Mouse (Mus musculus): ENCODE data around the gene Gnai3. TPM values are rescaled to one million over a fixed set of nuclear protein-coding genes. Genes with fewer than 3 reads are reported as not detected.

Gene Gnai3
- polyA plus RNA-seq, 1 experiment from 2014 or later = 108 TPM

DNA sequence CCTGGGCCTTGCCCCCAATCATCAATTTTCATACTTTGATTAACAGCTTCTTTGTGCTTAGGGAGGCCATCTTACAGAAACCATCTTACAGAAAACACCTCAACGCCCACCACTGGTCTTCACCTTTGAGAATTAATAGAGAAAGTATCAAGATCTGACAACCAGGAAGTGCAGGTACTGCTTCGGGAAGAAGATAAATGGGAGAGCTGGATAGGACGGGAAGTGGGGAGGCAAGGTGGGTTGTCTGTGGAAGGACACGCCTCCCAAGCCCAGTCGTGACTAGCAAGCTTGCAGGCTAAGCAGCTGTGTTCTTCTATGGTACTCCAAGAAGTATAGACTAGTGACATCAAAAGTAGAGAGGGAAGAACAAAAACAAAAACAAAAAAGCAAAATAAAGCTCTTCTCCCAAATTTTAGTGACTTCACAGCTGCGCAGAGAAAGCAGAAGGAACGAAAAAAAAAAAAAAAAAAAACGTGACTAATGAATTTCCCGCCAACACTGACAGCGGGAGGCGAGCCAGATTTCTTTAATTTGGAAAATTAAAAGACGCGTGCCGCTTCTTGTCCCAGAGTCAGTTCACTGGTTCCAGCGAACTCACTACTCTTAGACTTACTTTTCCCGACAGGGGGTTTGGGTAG, 39.6 kb upstream of the Gnai3 start:
- no peak overlapping the region for H3K27ac ChIP-seq (ENCODE audit: low read depth, low read length)
- peak overlapping the region; percentile 70 for H3K4me3 ChIP-seq (ENCODE audit: low read depth, low read length)
- peak overlapping the region; percentile 85 for H3K9ac ChIP-seq (replicated peaks; ENCODE audit: low read depth, low read length)
- H3K9me3 ChIP-seq (ENCODE audit: control insufficient read depth, low read length) = no peaks in the 10 kb centered on the region
- peak overlapping the region; percentile 83 for H3K4me2 ChIP-seq (ENCODE audit: low read depth, low read length)
- H3K36me3 ChIP-seq (ENCODE audit: control insufficient read depth, insufficient read depth, low read length) = no peaks in the 10 kb centered on the region
- no peak for ATAC-seq (ENCODE audit: low read depth)
- 0 out of 2 replicates have a peak, but pooled peaks cover 3% of the 10 kb centered on the region for H3K27me3 ChIP-seq (ENCODE audit: control insufficient read depth, insufficient read depth, low read length)
- WGBS = 4% methylated on average over 16 of the region's 16 CpGs
- peaks cover 17% of the 10 kb centered on the region for H3K4me1 ChIP-seq (ENCODE audit: control insufficient read depth, insufficient read depth, low read length)

DNA sequence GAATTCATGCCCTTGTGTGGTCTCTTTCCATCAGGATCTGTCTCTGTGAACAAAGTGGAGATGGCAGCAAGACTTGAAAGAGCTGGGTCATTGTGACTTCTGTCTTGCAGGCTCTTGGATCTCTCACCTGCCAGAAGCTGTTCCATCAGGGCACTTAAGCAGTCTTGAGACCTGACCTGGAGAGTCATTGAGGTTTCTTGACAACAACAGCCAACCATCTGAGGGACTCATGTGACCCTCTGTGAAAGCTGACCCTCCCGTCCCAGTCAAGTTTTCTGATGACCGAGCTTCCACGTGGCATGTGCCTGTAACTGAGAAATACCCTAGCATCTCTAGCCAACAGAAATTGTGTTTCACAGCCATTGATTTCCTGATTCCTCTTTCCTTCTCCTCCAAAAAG, 38.8 kb upstream of the Gnai3 start:
- H3K4me3 ChIP-seq (ENCODE audit: low read depth, low read length) = no peak overlapping the region
- peaks cover 14% of the 10 kb centered on the region for H3K4me1 ChIP-seq (ENCODE audit: control insufficient read depth, insufficient read depth, low read length)
- H3K4me2 ChIP-seq (ENCODE audit: low read depth, low read length) = no peak overlapping the region
- H3K9me3 ChIP-seq (ENCODE audit: control insufficient read depth, low read length) = no peaks in the 10 kb centered on the region
- H3K27ac ChIP-seq (ENCODE audit: low read depth, low read length) = no peak overlapping the region
- H3K9ac ChIP-seq (replicated peaks; ENCODE audit: low read depth, low read length) = no peak overlapping the region
- 0 out of 2 replicates have a peak, but pooled peaks cover 3% of the 10 kb centered on the region for H3K27me3 ChIP-seq (ENCODE audit: control insufficient read depth, insufficient read depth, low read length)
- 81% methylated on average over 3 of the region's 3 CpGs for WGBS
- no peak for ATAC-seq (ENCODE audit: low read depth)
- no peaks in the 10 kb centered on the region for H3K36me3 ChIP-seq (ENCODE audit: control insufficient read depth, insufficient read depth, low read length)

DNA sequence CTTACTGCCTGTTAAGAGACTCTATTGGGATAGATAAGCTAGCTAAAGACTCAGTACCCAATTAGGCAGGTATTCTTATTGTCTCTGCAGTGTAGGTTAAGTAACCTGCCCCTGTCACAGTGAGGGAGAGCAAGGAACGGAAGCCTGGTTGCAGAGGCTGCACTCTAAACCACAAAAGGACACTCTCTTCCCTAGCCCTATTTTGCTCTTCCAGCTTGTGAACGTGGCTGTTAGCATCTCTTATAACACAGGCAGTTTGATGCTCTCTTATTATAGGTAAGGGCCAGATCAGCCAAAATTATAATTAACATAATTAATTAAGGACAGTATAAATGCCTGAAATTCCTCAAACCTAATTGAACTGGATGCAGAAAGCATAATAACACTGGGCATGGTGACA, 34.6 kb upstream of the Gnai3 start:
- WGBS = 38% methylated on average over 2 of the region's 2 CpGs
- H3K27ac ChIP-seq (ENCODE audit: low read depth, low read length) = no peak overlapping the region
- no peak overlapping the region for H3K4me3 ChIP-seq (ENCODE audit: low read depth, low read length)
- H3K27me3 ChIP-seq (ENCODE audit: control insufficient read depth, insufficient read depth, low read length) = no peaks in the 10 kb centered on the region
- no peak overlapping the region for H3K4me2 ChIP-seq (ENCODE audit: low read depth, low read length)
- H3K9ac ChIP-seq (replicated peaks; ENCODE audit: low read depth, low read length) = no peak overlapping the region
- H3K9me3 ChIP-seq (ENCODE audit: control insufficient read depth, low read length) = no peaks in the 10 kb centered on the region
- no peak for ATAC-seq (ENCODE audit: low read depth)
- H3K4me1 ChIP-seq (ENCODE audit: control insufficient read depth, insufficient read depth, low read length) = peaks cover 1% of the 10 kb centered on the region; the same call in 1 of the 2 replicates
- no peaks in the 10 kb centered on the region for H3K36me3 ChIP-seq (ENCODE audit: control insufficient read depth, insufficient read depth, low read length)

DNA sequence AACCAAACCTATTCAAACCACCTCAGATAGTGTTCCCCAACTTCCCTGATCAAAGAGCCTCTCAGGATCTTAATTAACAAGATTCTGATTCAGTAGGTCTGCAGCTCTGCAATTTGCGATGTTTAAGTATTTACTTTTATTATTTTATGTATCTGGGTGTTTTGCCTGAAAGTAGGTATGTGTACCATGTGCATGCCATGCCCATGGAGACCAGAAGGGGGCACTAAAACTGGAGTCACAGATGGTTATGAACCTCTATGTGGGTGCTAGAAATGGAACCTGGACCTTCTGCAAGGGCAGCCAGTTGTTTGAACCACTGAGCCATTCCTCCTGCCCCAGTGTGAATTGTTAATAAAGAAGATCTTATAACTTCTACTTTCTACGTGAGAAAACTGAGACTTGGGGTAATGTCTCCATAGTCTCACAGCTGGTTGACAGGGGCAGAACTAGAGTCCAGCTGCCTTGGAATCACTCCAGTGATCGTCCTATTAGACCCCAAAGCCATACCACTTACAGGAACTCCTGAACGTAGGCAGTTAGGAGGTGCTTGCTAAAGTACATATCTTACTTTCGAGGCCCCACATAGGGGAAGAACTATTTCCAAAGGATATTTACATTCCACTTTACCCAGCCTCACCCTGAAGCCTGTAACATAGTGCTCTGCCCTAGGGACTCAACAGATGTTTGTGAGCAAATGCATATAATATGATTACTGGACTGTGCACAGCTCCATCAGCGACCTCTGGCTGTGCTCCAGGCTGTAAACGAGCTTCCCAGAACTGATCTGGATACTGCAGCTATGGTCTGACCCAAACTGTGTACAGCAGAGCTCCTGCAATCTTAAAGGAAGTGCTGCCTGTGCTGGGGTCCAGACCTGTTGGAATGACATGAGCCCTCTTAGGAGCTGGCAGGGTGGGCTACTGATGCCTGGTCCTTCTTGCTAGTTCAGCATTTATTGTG, 33.1 kb upstream of the Gnai3 start:
- Histone ChIP-seq H3K27me3 (ENCODE audit: control insufficient read depth, insufficient read depth, low read length) (no peaks in the 10 kb centered on the region), H3K27ac (ENCODE audit: low read depth, low read length) (no peak overlapping the region), H3K9me3 (ENCODE audit: control insufficient read depth, low read length) (no peaks in the 10 kb centered on the region), H3K4me2 (ENCODE audit: low read depth, low read length) (no peak overlapping the region), H3K4me1 (ENCODE audit: control insufficient read depth, insufficient read depth, low read length) (peaks cover 13% of the 10 kb centered on the region; the same call in 1 of the 2 replicates), H3K4me3 (ENCODE audit: low read depth, low read length) (no peak overlapping the region), H3K9ac (replicated peaks; ENCODE audit: low read depth, low read length) (no peak overlapping the region), H3K36me3 (ENCODE audit: control insufficient read depth, insufficient read depth, low read length) (no peaks in the 10 kb centered on the region)
- 73% methylated on average over 7 of the region's 7 CpGs for WGBS
- ATAC-seq (ENCODE audit: low read depth) = no peak

DNA sequence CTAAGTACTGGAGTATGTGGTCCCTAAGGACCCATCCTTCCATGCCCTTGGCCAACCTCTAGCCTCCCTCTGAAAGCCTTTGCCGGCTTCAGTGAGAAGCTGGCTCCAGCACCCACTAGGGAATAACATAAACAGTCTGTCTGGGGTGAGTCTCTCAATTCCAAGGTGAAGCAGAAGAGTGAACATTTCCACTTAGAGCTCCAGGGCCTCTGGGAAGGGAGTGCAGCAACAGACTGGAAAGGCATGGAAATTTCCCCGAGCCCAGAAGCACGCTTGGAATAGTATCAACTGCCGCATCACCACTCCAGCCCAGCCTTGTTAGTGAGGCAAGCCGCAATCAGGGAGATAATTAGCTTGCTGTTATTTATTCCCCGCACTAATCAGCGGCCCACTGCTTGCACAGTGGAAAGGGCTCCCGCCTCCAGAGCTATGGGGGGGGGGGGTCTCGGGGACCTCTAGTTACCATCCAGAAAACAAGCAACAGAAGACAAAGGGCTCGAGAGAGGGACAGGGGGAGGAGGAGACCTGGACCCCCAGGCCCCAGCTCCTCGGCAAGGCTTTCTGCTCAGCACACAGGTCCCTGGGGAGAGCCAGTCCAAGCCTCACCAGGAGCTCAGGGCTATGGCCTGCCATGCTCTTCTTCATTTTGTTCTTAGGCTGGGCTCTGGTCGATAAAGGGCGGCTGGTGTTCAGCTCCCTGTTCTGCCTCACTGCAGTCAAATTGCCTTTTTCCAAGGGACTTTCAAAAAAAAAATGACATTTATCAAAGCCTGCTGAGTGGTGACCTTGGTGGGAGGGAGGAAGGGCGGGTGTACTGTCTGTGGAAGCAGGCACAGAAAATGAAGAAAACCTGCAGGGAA, 29.0 kb upstream of the Gnai3 start:
- no peaks in the 10 kb centered on the region for H3K27me3 ChIP-seq (ENCODE audit: control insufficient read depth, insufficient read depth, low read length)
- peak; percentile 87 for ATAC-seq (ENCODE audit: low read depth)
- H3K36me3 ChIP-seq (ENCODE audit: control insufficient read depth, insufficient read depth, low read length) = no peaks in the 10 kb centered on the region
- H3K9me3 ChIP-seq (ENCODE audit: control insufficient read depth, low read length) = no peaks in the 10 kb centered on the region
- H3K4me3 ChIP-seq (ENCODE audit: low read depth, low read length) = no peak overlapping the region
- H3K4me1 ChIP-seq (ENCODE audit: control insufficient read depth, insufficient read depth, low read length) = peaks cover 16% of the 10 kb centered on the region; the same call in 1 of the 2 replicates
- H3K4me2 ChIP-seq (ENCODE audit: low read depth, low read length) = peak overlapping the region; percentile 35
- H3K9ac ChIP-seq (replicated peaks; ENCODE audit: low read depth, low read length) = no peak overlapping the region
- peak overlapping the region; percentile 81 for H3K27ac ChIP-seq (ENCODE audit: low read depth, low read length)
- WGBS = 8% methylated on average over 14 of the region's 14 CpGs

DNA sequence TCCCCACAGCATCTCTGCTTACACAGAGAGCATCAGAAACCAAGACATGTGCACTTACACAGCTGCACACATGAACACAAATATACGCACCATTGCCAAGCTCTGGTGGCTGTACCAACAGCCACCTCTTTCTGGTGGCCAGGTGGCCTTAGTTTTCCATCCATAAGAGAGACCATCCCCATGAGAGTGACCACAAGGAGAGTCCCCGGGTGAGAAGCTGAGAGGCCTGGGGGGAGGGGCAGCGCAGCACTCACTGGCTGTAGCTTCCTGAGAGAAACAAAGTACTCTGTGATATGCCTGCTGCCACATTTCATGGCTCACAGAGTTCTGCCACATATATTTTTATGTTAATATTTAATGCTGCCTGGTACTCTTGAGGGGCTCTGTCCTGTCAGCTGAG, 23.3 kb upstream of the Gnai3 start:
- no peak overlapping the region for H3K4me2 ChIP-seq (ENCODE audit: low read depth, low read length)
- no peaks in the 10 kb centered on the region for H3K27me3 ChIP-seq (ENCODE audit: control insufficient read depth, insufficient read depth, low read length)
- no peak overlapping the region for H3K9ac ChIP-seq (replicated peaks; ENCODE audit: low read depth, low read length)
- 44% methylated on average over 3 of the region's 3 CpGs for whole genome bisulfite sequencing
- H3K27ac ChIP-seq (ENCODE audit: low read depth, low read length) = peak overlapping the region; percentile 44; the same call in 1 of the 2 replicates
- H3K9me3 ChIP-seq (ENCODE audit: control insufficient read depth, low read length) = no peaks in the 10 kb centered on the region
- no peak overlapping the region for H3K4me3 ChIP-seq (ENCODE audit: low read depth, low read length)
- ATAC-seq (ENCODE audit: low read depth) = no peak
- peaks cover 34% of the 10 kb centered on the region for H3K4me1 ChIP-seq (ENCODE audit: control insufficient read depth, insufficient read depth, low read length)
- no peaks in the 10 kb centered on the region for H3K36me3 ChIP-seq (ENCODE audit: control insufficient read depth, insufficient read depth, low read length)

DNA sequence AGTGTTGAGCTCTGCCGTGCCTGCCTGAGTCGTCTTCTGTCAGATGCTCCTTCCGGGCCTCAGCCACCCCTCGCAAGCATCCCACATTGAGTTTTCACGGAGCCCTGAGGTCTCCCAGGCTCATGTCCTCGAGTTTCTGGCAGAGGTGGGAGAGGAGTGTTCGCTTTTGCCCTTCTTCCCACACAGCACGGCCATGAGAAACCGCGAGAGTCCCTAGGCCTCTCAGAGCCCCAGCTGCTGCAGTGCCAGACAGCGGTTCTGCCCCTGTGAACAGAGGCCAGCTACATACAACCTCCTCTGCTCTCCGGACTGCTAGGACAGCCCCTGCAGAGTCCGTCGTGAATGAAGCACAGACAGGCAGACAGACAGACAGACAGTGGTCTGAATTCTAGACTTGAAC, 21.6 kb upstream of the Gnai3 start:
- 30% methylated on average over 14 of the region's 14 CpGs for WGBS
- Histone ChIP-seq H3K27me3 (ENCODE audit: control insufficient read depth, insufficient read depth, low read length) (no peaks in the 10 kb centered on the region), H3K9me3 (ENCODE audit: control insufficient read depth, low read length) (no peaks in the 10 kb centered on the region), H3K36me3 (ENCODE audit: control insufficient read depth, insufficient read depth, low read length) (no peaks in the 10 kb centered on the region), H3K4me3 (ENCODE audit: low read depth, low read length) (no peak overlapping the region), H3K4me1 (ENCODE audit: control insufficient read depth, insufficient read depth, low read length) (peaks cover 29% of the 10 kb centered on the region), H3K4me2 (ENCODE audit: low read depth, low read length) (no peak overlapping the region), H3K27ac (ENCODE audit: low read depth, low read length) (peak overlapping the region; percentile 45), H3K9ac (replicated peaks; ENCODE audit: low read depth, low read length) (no peak overlapping the region)
- ATAC-seq (ENCODE audit: low read depth) = no peak

DNA sequence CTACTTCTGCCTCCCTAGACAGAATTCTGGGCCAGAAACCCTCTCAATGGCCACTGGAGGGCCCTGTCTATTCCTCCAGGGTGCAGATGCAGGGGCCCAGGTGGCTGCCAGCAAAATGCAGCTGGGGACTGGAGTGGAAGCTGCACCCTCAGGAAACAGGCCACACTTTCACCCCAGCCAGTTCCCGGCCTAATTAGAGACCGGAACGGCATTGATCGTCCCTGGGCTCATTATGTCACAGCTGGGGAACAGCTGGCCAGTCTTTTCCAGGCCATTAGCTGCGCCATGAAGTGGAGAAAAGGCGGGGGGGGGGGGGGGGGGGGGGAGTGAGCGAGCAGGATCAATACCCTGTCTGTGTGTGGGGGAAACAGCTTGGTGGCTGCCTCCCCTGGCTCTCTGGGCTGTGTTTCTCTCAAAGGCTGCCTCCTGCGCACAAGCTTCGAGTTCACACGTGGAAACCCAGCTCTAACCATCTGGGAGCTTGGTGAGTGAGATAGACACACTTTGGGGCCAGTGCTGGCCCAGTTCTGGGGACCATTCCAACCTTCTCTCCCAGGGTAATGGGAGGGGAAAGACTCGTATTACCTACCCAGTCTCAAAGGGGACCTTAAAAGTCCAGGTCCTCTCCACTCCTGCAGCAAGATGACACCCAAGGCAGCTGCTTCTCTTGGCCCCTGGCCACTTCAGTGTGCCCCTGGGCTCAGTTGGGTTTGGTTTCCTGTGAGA, 20.7 kb upstream of the Gnai3 start:
- H3K27ac ChIP-seq (ENCODE audit: low read depth, low read length) = peak overlapping the region; percentile 45
- no peaks in the 10 kb centered on the region for H3K27me3 ChIP-seq (ENCODE audit: control insufficient read depth, insufficient read depth, low read length)
- peaks cover 29% of the 10 kb centered on the region for H3K4me1 ChIP-seq (ENCODE audit: control insufficient read depth, insufficient read depth, low read length)
- peak; percentile 50 for ATAC-seq (ENCODE audit: low read depth)
- H3K4me2 ChIP-seq (ENCODE audit: low read depth, low read length) = no peak overlapping the region
- WGBS = 3% methylated on average over 8 of the region's 11 CpGs
- H3K9me3 ChIP-seq (ENCODE audit: control insufficient read depth, low read length) = no peaks in the 10 kb centered on the region
- no peaks in the 10 kb centered on the region for H3K36me3 ChIP-seq (ENCODE audit: control insufficient read depth, insufficient read depth, low read length)
- H3K9ac ChIP-seq (replicated peaks; ENCODE audit: low read depth, low read length) = no peak overlapping the region
- H3K4me3 ChIP-seq (ENCODE audit: low read depth, low read length) = no peak overlapping the region

Data from neural tube, embryonic 14.5 days (tissue).